Mouse (Mus musculus) thymus, postnatal 0 days (tissue): ENCODE measurements at regions not wholly inside any gene's neighbourhood (a gene's known extent, or its start where the extent isn't known, plus 50 kb on each side); places are given as distances from the start of the nearest gene placed in this dataset.

Source experiments
- DNase-seq: peaks from one replicate; pipeline ENCODE4 v3.0.0-alpha.2; 2015; ENCODE audit warnings: low spot score

DNA sequence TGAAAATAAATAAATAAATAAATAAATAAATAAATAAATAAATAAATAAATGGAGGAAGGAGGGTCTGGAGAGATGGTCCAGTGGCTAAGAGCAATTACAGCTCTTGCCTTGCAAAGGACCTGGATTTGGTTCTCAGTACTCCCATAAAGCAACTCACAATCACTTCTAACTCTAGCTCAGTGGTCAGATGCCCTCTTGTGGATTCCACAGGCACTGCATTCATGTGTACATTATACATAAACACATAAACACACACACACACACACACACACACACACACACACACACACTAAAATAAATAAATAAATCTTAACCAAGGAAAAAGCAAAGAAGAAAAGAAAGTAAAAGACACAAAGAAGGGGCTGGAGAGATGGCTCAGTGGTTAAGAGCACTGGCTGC, 74.2 kb upstream of the Dhx40 start:
- DNase-seq, result no peak

DNA sequence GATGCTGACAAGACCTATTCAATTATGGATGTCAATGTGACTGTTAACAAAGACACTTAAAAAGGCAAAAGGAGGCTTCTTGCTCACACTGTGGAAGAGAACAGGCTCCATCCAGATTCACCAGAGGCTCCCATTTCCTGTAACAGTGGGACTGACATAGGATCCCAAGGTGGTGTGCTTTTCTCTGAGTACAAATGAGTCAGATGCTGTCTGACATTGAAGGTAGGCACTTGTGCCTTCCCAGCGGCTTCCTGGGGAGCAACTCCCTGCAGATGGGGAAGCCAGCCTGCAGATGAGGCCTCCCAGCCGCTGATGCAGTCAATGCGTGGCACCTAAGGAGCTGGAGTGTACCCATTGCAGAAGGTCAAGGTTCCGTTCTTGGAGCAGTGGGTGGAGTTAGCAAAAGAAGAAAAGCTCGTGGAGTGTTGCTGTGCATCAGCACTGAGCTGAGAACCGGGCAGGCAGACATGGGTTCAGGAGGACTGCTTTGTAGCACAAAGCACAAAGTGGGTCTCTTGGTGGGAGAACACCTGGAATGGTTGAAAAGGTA, 71.9 kb upstream of the Dhx40 start:
- no peak for DNase-seq

- no peak for DNase-seq
Measured at GRCm38 (mm10) chr11:86878327-86879065, 71.0 kb upstream of the Dhx40 start.

- DNase-seq, result no peak
Measured at GRCm38 (mm10) chr11:86876509-86876908, 69.0 kb upstream of the Dhx40 start.

- DNase-seq, result no peak
Measured at GRCm38 (mm10) chr11:86875738-86876137, 68.2 kb upstream of the Dhx40 start.

GRCm38 (mm10) chr11:86874666-86875295, 67.2 kb upstream of the Dhx40 start:
- DNase-seq, result peak; percentile 33

DNA sequence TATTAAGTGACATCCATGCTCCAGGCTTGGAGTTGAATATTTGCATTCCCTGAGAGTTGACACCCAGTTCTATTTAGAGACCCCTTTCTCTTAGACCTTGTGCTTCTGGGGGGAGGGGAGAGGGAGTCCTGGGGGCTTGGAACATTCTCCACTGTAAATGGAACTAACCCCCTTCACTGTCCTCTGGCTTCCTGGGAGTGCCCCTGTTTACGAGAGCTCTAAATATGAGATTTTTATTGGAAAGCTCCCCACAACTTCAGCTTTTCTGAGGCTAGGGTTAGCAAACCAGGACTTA, 65.8 kb upstream of the Dhx40 start:
- DNase-seq, result no peak

DNA sequence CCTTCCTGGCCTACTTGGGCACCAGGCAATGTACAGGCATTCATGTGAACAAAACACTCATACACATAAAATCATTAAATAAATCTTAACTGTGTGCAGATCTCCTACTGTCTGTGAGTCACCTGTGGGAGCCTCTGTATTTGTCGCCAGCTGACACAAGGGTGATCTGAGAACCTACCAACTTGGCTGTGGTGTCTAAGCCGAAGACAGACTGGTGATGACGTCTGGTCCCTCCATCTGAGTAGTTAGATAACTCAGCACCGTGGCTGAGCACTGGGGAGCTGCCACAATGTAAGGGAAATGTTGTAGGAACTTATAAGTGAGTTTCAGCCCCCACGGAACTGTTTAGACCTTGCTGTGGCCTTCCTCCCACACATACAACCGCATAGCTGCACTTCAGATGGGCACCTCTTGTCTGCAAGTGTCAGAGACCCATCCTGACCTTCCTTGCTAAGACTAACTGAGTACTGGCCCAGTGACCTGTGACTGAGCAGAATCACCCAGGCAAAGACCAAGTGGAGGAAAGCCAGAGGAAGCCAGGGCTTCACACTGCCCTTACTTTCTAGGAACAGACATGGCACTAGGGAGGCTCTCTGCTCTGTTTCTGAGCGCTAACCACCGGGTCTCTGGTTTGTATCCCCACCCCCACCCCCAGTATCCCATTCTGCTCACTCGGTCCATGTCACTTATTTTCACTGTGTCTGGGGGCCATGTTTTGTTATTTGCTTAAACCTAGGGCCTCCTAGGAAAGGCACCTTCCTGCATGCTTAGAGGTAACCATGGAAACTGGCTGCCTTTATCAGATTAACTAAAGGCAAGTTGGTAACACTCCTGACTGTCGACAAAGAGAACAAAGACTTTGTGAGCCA, 65.2 kb upstream of the Dhx40 start:
- DNase-seq, result peak; percentile 57

GRCm38 (mm10) chr11:86871782-86872181, 64.2 kb upstream of the Dhx40 start:
- no peak for DNase-seq

DNA sequence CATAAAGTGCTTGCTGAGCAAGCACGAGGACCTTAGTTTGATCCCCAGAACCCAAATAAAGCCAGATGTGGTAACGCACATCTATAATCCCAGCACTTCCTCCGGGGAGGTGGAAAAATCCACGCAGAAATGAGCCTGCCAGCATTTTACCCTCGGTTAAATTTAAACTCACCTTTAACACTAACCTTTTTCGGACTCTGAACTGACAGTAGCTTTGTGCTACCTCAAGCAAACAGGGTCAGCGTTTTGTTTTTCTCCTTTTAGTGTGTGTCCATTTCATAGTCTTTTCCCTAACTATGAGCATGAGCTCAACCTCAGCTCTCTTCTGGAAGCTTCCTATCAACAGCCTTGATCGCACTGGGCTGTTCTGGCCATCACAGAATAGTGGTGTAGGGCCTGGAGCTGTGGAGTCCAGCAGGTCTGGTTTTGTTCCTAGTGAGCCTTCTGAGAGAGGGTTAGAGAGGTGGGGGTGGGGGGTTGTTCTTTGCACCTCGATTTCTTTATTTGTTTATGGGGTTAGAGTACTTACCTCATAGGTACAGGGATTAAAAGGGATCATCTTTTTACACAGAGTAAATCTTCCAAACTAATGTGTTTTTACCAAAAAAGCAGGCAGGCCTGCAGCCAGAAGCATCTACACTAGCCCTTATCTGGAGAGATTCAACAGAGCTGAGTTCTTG, 63.1 kb upstream of the Dhx40 start:
- DNase-seq, result no peak

DNA sequence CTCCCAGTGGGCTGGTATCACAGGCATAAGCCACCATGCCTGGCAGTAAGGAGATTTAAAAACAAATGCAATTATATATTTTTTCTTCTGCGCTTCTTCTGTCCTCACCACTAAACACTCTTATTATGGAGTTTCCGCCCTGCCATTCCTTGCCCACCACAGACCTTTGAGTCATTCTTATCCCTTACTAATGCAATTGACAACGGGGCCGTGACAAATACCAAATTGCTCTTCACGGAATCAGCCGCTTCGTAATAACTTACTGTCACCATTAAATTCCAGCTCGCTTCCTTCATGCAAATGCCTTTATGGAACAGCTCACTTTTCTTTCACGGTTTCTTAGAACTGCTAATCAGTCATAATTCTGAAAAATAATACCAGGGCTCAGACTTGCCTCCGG, 59.4 kb upstream of the Dhx40 start:
- DNase-seq, result no peak

DNA sequence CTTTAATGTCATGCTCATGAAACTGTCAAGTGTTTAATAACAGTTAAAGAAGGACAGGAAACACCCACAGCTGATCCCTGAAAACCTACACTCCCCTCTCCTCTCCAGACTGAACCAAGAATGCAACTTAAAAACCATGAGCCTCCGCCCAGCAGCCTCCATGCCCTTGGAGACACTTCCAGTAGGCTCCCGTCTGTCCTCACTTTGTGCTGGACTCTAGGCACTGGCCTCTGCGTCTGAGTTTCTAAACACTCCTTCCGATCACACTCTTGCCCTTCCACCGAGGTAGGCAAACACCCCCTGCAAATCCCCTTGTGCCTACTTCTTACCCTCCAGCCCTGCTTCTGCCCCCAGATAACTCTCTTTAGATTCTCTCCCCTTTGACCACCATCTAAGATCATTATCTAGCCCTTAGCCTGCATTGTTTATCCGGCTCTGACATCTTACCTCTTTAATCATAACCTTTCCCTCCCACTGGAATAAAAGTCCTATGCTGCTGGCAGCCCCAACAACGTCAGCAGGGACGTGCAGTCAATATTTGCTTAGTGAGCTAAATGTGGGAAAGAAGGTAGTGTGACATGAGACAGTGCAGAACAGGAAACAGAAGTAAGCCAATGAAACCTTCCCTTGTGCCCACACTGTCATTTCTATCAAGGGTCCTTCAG, 52.5 kb upstream of the Dhx40 start:
- no peak for DNase-seq

DNA sequence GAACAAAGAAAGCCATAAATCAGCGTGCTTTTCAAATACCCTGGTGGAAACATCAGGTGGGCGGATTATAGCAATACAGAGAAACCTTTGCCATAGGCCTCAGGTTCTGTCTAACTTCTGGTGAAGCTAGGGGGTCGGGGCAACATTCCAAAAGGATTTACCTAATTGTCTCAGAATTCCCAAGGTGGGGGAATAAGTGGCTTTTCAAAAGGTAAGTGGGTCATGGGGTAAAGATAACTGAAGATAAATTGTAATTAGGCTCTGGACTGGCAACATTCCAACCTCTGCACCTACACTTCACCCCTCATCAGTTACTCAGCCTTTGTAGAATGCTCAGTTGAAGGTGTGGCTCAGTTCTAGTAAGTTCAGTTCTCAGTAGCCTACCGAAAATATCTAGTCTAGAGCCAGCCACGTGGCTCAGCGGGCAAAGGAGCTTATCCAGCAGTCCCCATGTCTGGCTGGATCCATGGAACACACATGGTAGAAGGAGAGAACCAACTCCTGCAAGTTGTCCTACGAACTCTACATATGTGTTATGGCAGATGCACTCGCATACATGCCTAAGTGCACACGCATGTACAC, 51.8 kb upstream of the Dhx40 start:
- no peak for DNase-seq

- DNase-seq, result no peak
Measured at GRCm38 (mm10) chr11:86858211-86858610, 50.7 kb upstream of the Dhx40 start.
